Mouse (Mus musculus) lung, postnatal 0 days (tissue): ENCODE measurements at regions not wholly inside any gene's neighbourhood (a gene's known extent, or its start where the extent isn't known, plus 50 kb on each side); places are given as distances from the start of the nearest gene placed in this dataset.

Experiments
- ATAC-seq: fragments of 200-750 bp; cut with Nextera tagmentation; 2 replicates; pipeline ENCODE4 v1.8.0; 2017; ENCODE audit warnings: moderate library complexity
- DNase-seq: peaks from one replicate; pipeline ENCODE4 v3.0.0-alpha.2; 2016; ENCODE audit warnings: low spot score
- H3K27ac ChIP-seq: fragments of 300-500 bp; sonication (generic); 2 replicates; pipeline ENCODE4 v1.5.1; 2014; ENCODE audit warnings: antibody characterized with exemption, mild to moderate bottlenecking, low read length, mixed read lengths
- H3K27me3 ChIP-seq: fragments of 300-500 bp; sonication (generic); replicated peaks from 2 replicates; pipeline ENCODE4 v1.6.1; 2014; ENCODE audit warnings: low read length, mixed read lengths; ENCODE audit not compliant: insufficient read depth
- H3K36me3 ChIP-seq: fragments of 300-500 bp; sonication (generic); 2 replicates; pipeline ENCODE4 v1.6.1; 2014; ENCODE audit warnings: low read length, mixed read lengths; ENCODE audit not compliant: insufficient read depth
- H3K4me1 ChIP-seq: fragments of 300-500 bp; sonication (generic); 2 replicates; pipeline ENCODE4 v1.6.1; 2014; ENCODE audit warnings: antibody characterized with exemption, low read depth, low read length, mixed read lengths; ENCODE audit not compliant: insufficient read depth
- H3K4me2 ChIP-seq: fragments of 300-500 bp; sonication (generic); replicated peaks from 2 replicates; pipeline ENCODE4 v1.6.1; 2014; ENCODE audit warnings: low read depth, mild to moderate bottlenecking, low read length, moderate library complexity, mixed read lengths
- H3K4me3 ChIP-seq: fragments of 300-500 bp; sonication (generic); 2 replicates; pipeline ENCODE4 v1.5.1; 2014; ENCODE audit warnings: low read depth, low read length
- H3K9ac ChIP-seq: fragments of 300-500 bp; sonication (generic); replicated peaks from 2 replicates; pipeline ENCODE4 v1.6.1; 2014; ENCODE audit warnings: low read depth, mild to moderate bottlenecking
- H3K9me3 ChIP-seq: fragments of 300-500 bp; sonication (generic); 2 replicates; pipeline ENCODE4 v1.6.1; 2016; ENCODE audit warnings: low read length, mixed read lengths
- CTCF ChIP-seq: IDR thresholded peaks from 2 replicates; pipeline ENCODE4 v1.5.1; 2016; ENCODE audit warnings: antibody characterized with exemption, mild to moderate bottlenecking
- EP300 ChIP-seq: IDR thresholded peaks from 2 replicates; pipeline ENCODE4 v1.6.1; 2016; ENCODE audit warnings: antibody characterized with exemption, mild to moderate bottlenecking, control low read depth
- WGBS: fragments of 180-500 bp; shearing (Covaris S2); extraction: QIAGEN DNeasy Blood & Tissue Kit; methylation state at CpG from one replicate; pipeline ENCODE4 v1.1.7; 2014; 5-methylcytosine and 5-hydroxymethylcytosine counted together

DNA sequence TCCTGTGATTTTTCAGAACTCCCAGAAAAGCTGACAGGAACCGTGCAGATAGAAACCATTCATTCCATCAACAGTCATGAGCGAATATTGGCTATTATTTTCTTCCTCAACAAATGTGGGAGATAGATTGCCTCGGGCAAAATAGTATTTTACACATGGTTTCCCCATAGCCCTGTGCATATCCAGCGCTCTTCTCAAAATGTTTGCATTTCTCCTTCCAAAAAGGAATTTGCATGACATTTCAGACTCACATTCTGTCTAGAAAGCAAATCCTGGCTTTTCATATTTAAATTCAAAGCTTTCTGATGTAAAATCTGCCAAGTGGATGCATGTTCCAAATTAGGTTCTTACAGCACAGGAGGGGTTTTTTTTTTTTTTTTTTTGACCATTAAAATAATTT is 82.2 kb upstream of the Zfhx3 start:
- TF ChIP-seq EP300 (no peak), CTCF (no peak)
- no peaks in the 10 kb centered on the region for H3K36me3 ChIP-seq
- no peak overlapping the region for H3K4me3 ChIP-seq
- ATAC-seq, result no peak
- H3K27me3 ChIP-seq, result no peaks in the 10 kb centered on the region
- H3K9ac ChIP-seq, result no peak overlapping the region
- 78% methylated on average over 4 of the region's 4 CpGs for WGBS
- no peak overlapping the region for H3K27ac ChIP-seq
- no peak for DNase-seq
- H3K4me1 ChIP-seq, result no peaks in the 10 kb centered on the region
- H3K4me2 ChIP-seq, result no peak overlapping the region
- no peaks in the 10 kb centered on the region for H3K9me3 ChIP-seq

DNA sequence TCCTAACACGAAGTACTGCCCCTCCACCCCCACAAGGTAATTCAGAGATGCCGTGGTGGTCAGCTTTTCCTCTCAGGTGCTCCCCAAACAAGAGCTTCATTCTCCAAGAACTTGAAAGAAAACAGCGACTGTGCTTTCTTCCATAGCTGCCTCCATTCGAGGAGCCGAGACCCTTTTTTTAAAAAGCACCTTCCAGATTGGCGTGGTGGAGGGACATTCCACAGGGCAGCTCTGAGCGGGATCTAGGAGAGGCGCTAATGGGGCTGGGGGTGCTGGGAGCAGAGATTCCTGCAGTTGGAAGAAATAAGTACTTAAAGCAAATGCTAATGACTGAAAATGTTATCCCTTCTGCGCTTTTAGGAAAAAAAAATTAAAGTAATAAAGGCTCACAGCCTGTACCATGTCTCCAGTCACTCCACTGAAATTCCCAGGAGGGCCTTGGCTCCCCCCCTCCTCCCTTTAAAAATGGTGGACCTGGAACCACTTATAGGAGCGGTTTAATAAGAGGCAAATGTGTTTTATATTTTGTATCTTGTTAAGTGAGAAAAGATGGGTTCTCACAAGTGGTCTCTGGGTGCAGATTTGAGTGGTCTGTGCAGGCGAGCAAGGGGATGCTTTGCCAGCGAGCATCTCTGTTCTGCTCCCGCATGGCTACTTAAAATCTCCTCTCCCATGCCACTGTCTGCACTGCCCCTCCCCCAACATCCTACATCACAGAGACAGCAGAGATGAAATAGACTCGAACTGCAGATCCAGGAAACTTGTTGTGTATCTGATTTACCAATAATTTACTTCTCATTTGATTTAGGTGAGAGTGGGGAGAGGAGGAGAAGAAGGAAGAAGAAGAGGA is 77.4 kb upstream of the Zfhx3 start:
- Histone ChIP-seq H3K4me3 (no peak overlapping the region), H3K36me3 (no peaks in the 10 kb centered on the region), H3K9me3 (no peaks in the 10 kb centered on the region), H3K4me1 (no peaks in the 10 kb centered on the region), H3K27ac (no peak overlapping the region), H3K27me3 (no peaks in the 10 kb centered on the region), H3K9ac (no peak overlapping the region), H3K4me2 (no peak overlapping the region)
- TF ChIP-seq CTCF (no peak), EP300 (no peak)
- DNase-seq, result peak; percentile 17
- 42% methylated on average over 14 of the region's 14 CpGs for WGBS
- ATAC-seq, result no peak

DNA sequence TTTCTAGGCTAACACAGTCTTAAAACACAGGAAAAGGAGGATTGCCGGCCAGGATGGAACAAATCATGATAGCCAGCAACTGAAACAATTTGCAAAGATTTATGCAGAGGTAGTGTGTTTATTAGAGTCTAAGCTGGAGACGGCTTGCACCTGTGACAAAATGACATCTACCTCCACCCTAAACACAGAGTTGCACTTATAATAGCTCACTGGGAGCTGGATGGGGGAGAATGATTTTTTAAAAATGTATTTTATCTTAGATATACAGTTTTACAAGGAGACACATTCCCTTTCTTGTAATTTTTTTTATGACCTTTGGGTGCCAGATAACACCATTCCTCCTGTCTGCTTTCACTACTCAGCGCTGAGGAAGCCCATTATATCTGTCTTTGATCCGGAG is 76.7 kb upstream of the Zfhx3 start:
- WGBS, result 54% methylated on average over 4 of the region's 4 CpGs
- TF ChIP-seq CTCF (no peak), EP300 (no peak)

DNA sequence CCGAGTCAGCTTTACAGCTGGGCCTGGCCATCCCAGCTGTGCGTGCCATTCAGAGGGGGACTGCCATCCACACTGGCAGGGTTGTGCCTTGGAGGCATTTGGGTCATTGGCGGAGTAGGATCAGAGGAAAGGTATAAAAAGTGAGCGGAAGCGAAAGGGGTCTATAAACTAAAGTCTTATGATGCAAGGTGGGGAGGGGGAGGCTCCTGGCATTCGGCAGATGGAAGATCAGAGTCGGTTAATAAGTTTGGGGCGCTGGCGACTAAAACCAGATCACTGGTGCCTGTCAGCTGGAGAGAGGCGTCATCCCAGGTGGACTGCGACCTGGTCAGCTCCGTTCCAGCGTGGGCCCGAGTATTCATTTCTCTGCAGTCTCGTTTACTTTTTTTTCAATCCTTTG is 70.7 kb upstream of the Zfhx3 start:
- Histone ChIP-seq H3K27ac (no peak overlapping the region), H3K4me2 (no peak overlapping the region), H3K27me3 (no peaks in the 10 kb centered on the region), H3K4me1 (no peaks in the 10 kb centered on the region), H3K4me3 (no peak overlapping the region), H3K36me3 (no peaks in the 10 kb centered on the region), H3K9me3 (no peaks in the 10 kb centered on the region), H3K9ac (no peak overlapping the region)
- WGBS, result 64% methylated on average over 15 of the region's 15 CpGs
- ATAC-seq (no peak), DNase-seq (no peak)
- TF ChIP-seq EP300, result no peak
- no peak for TF ChIP-seq CTCF

More for the DNA sequence above, 76.7 kb upstream of the Zfhx3 start:
- ATAC-seq (no peak), DNase-seq (no peak)
- H3K4me3 ChIP-seq, result no peak overlapping the region
- H3K4me1 ChIP-seq, result no peaks in the 10 kb centered on the region
- no peaks in the 10 kb centered on the region for H3K9me3 ChIP-seq
- H3K36me3 ChIP-seq, result no peaks in the 10 kb centered on the region
- H3K4me2 ChIP-seq, result no peak overlapping the region
- H3K27ac ChIP-seq, result no peak overlapping the region
- no peak overlapping the region for H3K9ac ChIP-seq
- H3K27me3 ChIP-seq, result no peaks in the 10 kb centered on the region

DNA sequence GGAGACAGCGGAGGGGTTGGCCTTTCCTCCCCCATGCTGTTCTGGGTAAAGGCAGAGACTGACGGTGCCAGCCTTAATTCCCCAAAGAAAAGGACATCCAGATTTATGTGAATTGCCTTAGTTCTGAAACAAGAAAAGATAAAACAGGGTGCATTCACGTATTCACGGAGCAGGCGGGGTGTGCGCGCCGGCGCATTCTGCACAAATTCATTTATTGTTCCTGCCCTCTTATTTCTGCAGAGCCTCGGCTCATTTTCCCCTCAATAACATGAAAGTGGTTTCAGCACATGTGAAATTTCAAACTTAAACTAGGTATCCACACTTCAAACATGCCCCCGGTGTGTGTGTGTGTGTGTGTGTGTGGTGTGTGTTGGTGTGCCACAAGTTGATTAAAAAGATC is 70.3 kb upstream of the Zfhx3 start:
- TF ChIP-seq CTCF (no peak), EP300 (no peak)
- DNase-seq, result no peak
- Histone ChIP-seq H3K27ac (no peak overlapping the region), H3K9me3 (no peaks in the 10 kb centered on the region), H3K4me2 (no peak overlapping the region), H3K27me3 (no peaks in the 10 kb centered on the region), H3K9ac (no peak overlapping the region), H3K4me3 (no peak overlapping the region), H3K36me3 (no peaks in the 10 kb centered on the region), H3K4me1 (no peaks in the 10 kb centered on the region)
- no peak for ATAC-seq
- WGBS, result 84% methylated on average over 11 of the region's 11 CpGs

DNA sequence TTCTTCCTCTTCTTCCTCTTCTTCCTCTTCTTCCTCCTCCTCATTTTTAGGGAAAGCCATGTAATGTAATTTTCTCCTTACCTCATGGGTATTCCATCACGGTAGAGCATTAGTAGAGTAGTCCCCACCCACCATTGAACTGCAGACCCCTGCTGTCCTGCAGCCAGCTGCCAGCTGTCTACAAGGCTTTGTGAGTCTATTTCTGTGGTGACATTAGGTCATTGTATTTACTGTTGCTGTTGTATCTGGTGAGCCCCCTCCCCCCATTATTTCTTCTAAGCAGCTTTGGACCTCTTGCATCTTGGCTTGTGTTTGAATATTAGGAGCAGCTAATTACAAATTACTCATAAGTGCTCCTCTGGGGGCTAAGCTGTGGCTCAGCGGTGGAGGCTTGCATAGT is 66.0 kb upstream of the Zfhx3 start:
- H3K36me3 ChIP-seq, result no peaks in the 10 kb centered on the region
- no peaks in the 10 kb centered on the region for H3K9me3 ChIP-seq
- no peak overlapping the region for H3K4me3 ChIP-seq
- no peaks in the 10 kb centered on the region for H3K4me1 ChIP-seq
- no peak overlapping the region for H3K9ac ChIP-seq
- H3K27me3 ChIP-seq, result no peaks in the 10 kb centered on the region
- no peak overlapping the region for H3K4me2 ChIP-seq
- 55% methylated on average over 2 of the region's 2 CpGs for WGBS
- ATAC-seq, result no peak
- no peak overlapping the region for H3K27ac ChIP-seq
- no peak for TF ChIP-seq EP300
- TF ChIP-seq CTCF, result no peak
- no peak for DNase-seq

DNA sequence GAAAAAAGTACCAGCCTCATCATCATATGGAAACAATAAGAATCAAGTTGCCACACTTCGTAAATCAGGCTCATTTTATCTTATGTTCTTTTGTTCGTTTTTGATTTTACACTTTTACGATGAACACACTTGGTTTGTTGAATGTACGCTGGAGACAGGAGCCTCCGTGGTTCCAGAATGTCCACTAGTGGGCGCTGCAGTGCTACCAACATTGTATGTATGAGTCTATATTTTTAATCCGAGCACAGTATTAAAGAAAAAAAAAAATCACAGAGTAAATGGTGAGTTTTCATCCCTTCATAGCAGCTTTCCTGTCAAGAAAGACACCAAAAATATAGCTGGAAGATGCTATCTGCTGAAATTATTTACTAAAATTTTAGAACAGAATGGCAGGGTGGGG is 60.6 kb upstream of the Zfhx3 start:
- H3K4me1 ChIP-seq, result no peaks in the 10 kb centered on the region
- H3K36me3 ChIP-seq, result no peaks in the 10 kb centered on the region
- no peak overlapping the region for H3K4me3 ChIP-seq
- DNase-seq (peak; percentile 77), ATAC-seq (no peak)
- H3K27ac ChIP-seq, result no peak overlapping the region
- 15% methylated on average over 7 of the region's 7 CpGs for WGBS
- H3K9me3 ChIP-seq, result no peaks in the 10 kb centered on the region
- no peak overlapping the region for H3K9ac ChIP-seq
- no peaks in the 10 kb centered on the region for H3K27me3 ChIP-seq
- H3K4me2 ChIP-seq, result no peak overlapping the region
- TF ChIP-seq CTCF, result peak; percentile 85
- no peak for TF ChIP-seq EP300
